Mouse (Mus musculus) inflammation-experienced regulatory T-cells, adult 6 months (primary cell): ENCODE results near the gene Depdc1b. TPM values are rescaled to one million over a fixed set of nuclear protein-coding genes. Genes with fewer than 3 reads are reported as not detected.
A peak's percentile ranks its signal among the peaks of the same experiment; 100 is the strongest.

Experiments used
- ATAC-seq: one replicate; pipeline ENCODE4 v1.8.0; 2017
- polyA plus RNA-seq, 3 experiments: library from polyadenylated mRNA; unstranded; fragments of 100-300 nt; shearing (Covaris generic); gene quantifications; one replicate each; pipeline ENCODE4 v1.2.1; 2017

The Depdc1b gene
- polyA plus RNA-seq, 3 experiments from 2014 or later: 0.30 to 12.3 (median 0.53) TPM

DNA sequence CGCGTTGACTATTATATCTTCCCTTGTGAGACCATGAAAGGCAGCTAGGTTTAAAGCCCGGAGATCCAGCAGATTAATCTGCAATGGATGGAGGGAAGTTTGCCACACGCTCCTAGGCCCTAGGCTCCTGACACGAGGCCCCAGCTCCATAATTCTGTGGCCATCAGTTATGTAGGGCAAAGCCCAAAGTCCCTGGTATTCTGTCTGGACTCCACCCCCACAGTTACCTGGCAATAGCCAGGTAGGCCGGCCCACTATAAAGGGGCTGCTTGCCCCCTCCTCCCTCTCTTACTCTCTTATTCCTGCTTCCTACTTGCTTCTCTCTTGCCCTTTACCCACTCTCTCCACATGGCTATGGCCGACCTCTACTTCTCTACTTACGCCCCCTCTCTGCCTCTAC lies 2.9 kb downstream of the Depdc1b start:
- ATAC-seq: no peak

DNA sequence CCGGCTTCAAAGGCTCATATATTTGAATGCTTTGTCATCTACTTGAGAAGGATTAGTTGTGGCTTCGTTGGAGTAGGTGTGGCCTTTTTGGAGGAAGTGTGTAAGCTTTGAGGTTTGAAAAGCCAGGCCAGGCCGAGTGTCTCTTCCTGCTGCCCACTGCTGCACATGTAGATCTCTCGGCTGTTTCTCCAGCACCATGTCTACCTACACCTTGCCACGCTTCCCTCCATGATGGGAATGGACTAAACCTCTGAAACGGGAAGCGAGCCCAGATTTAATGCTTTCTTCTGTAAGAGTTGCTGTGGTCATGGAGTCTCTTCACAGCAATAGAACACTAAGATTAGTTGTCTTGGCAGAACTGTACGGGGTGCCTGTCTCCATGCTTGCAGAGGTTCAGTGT lies 4.1 kb downstream of the Depdc1b start:
- ATAC-seq: no peak

DNA sequence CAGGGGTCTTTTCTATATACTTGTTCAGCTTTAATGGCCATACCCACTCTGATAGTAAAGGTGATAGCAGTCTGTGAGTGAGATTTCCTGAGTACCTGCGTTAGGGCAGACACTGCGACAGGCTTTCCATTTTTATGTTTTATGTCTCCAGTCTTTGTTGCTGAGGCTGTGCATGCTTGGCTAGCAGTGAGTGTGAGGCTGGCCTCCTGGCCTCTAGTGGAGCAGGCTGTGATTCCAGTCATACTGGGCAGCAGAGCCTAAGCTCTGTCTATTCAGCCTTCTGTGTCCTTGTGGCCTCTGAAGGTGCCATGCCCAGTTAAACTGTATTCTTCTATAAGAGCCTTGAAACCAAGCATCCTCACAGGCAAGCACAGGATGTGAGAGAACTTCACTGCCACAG lies 6.3 kb downstream of the Depdc1b start:
- ATAC-seq: no peak

DNA sequence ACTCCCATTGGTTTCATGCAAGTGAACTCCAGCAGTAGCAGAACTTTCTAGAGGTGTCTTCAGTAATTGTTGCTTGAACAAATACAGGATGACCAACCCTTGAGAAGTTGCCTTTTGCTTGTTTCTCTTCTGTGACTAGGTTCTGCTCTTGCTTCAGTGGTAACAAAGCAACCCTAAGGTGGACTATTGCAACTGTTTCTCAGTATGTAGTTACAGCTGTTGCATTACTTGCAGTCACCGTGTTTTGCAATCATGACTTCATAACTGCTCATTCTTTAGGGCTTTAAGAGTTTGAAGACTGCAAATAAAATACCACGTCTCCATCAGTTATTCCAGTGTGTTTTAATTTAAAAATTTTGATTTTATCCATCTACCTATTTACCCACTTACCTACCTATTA lies 7.2 kb downstream of the Depdc1b start:
- no peak for ATAC-seq

DNA sequence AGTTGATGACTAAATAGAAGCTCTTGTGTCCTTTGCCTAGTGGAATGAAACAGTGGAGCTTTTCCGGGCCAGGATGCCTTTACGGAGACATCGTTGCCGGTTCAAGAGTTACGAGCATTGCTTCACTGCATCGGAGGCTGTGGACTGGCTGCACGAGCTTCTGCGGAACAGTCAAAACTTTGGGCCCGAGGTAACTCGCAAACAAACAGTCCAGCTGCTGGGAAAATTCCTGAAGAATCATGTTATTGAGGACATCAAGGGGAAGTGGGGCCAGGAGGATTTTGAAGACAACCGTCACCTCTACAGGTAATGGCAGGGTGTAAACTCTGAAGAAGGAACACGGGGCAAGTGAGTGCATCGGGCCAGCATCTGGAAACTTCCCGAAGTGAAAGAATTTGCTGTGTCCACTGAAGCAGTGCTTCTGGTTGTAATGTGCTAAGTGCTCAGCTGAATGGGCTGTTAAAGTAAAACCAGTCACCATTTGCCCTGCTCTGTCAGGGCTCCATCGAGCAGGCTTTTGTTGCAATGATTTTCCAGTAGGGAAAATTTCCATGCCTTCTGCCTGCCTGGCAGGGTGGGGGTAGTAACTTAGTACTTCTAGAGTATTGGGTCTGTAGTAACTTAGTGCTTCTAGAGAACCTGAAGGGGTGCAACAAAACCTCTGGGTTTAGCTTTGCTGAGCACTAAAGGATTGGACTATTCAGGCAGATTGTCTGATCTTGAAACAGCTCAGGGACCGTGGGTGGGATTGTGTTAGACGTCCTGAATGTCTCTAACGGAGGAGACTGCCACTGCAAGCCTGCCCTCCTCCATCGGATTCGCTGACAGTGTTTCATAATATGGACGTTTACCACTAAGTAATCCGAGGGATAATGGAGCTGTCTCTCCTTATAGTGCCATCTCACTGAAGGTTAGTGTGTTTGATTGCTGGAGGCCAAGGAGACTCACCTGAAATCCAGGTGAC lies 8.0 kb downstream of the Depdc1b start:
- ATAC-seq: no peak

DNA sequence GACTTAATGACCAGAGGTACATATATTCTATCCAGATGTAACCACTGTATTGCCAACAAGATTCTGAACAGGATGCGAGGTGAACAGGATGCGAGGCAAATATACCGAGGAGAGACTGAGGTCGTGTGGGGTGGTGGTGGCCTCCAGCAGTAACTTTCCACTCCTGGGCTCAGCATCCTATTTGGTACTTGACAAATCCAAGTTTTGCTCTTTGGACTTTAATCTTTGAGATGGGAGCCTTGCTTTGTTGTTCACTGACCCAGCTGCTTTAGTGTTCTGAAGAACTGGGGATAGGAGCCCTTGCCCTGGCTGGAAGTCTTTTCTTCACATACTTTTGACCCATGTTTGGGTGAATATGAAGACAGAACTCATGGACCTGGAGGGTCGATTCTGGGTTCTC lies 9.7 kb downstream of the Depdc1b start:
- no peak for ATAC-seq

DNA sequence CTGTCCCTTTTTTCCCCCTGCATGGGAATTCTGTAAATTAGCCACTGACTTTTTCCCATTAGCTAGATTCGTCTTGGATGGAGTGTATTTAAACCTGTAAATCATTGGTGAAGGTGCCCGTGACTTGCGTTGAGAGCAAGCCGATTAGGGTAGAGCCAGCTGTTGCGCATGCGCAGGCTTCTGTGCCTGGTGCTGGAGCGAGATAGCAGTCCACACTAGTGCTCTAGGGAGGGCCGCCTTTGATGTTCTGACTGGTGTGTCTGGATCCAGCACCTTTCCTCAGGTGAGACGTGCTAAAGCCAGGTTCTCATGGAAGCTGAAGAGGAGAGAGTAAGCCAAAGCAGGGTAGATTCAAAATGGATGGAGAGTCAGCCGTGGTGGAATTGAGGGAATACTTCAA lies 10.2 kb downstream of the Depdc1b start:
- no peak for ATAC-seq

DNA sequence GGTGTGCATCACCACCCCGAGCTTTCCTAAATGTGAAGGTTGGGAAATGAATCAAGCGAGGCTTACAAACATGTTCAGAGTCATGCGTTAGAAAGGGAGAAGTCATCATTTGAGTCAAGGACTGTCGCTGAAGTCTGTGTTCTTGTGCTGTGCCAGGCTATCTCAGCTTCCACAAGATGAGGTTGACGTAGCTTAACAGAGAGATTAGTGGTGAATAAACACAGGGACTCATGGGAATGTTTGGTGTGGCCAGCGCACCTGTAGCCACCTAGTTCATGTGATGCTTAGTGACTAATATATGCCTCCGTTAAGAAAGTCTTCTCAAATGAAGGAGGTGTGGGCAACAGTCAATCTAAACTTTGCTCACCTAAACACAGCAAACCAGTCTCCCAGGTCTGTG lies 10.9 kb downstream of the Depdc1b start:
- no peak for ATAC-seq

DNA sequence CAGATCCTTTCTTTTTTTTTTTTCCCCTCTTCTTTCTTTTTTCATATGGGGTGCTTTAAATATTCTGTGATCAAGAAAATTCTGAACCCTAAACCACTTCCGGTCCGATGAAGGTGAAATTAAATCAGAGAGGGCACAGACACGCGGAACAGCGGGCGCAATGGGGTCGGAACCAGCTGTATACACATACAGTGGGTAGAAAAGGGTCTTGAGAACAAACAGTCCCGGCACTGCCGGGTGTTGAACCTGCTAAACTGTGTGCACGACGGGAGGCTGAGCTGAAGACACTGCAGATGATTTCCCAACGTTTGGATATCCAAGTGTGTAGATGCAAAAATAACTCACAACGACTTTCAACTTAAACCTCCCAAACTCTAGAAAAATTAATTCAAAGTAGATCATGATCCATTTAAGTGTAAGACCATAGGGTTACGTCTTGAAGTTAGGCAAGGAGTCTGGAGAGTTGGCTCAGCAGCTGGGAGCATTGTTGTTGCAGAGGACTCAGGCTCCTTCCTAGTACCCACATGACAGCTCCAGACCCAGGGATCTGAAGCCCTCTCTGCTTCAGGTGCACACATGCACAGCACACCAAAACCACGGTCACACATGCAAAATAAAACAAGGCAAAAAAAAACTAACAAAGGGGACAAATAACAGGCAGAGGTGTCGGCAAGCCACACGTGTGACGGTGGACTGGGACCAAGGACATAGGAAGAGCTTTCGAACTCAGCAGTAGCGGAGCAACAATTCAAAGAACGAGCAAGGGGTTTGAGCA lies 12.5 kb downstream of the Depdc1b start:
- ATAC-seq: no peak

DNA sequence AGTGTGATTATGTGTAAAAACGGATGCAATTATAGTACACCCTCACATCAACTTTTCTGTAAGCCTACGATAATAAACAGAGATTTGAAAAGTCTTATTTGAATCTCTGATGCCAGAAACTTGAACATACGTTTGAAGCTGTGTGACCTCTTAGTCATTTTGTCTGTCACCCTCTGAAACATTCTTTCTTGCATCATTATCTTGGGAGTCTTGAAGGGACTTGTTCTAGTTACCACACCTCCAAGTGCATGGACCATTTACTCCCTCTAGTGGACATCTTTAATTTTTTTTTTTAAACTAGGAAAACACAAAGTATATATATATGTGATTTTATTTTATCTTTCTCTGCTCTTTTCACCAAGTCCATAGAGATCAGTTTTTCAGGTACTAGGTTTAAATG lies 13.6 kb downstream of the Depdc1b start:
- peak; percentile 88 for ATAC-seq

DNA sequence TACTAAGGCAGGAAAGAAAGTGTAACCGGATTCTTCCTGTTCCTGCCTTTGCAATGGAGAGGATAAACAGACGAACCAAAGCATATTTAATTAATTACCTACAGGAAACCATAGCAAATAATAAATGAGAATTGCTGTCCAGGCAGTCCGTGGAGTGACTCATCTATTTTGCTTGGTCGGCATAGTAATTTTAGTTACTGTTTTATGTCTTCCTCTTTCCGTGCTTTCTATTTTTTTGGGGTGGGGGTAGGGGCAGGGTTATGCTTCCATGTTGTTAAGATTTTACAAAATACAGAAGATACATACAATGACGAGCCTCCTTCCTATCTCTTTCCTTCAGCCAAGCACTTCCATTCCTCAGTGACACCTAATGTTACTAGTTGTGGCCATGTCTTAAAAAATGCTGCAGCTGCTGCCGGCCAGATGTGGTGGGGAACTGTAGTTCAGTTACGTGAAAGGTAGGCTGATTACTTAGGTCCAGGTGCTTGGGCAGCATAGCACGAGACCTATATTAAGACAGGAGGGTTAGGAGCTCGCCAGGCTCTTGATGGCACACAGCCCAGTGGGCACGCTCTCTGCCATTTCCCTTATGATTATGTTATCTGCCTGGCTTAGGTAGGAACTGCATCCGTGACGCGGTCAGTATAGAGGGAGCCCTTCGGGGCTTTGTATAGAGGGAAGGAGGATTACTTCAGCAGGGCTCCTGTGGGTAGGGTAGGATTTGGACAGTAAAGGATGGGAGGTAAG lies 19.3 kb downstream of the Depdc1b start:
- no peak for ATAC-seq

DNA sequence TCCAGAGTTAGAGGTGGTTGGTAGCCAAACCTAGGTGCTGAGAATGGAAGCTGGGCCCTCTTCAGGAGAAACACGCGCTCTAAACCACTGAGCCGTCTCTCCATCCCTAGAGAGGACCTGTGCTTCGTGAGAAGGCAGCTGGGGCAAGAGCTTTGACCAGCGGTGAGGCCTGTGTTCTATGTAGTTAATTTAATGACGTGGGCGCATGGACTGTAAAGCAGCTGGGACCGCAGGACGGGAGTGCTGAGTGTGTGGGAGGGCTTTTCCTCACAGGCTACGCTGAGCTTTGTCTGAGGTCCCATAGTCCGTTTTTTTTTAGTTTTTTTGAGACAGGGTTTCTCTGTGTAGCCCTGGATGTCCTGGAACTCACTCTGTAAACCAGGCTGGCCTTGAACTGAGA lies 20.1 kb downstream of the Depdc1b start:
- ATAC-seq: no peak

DNA sequence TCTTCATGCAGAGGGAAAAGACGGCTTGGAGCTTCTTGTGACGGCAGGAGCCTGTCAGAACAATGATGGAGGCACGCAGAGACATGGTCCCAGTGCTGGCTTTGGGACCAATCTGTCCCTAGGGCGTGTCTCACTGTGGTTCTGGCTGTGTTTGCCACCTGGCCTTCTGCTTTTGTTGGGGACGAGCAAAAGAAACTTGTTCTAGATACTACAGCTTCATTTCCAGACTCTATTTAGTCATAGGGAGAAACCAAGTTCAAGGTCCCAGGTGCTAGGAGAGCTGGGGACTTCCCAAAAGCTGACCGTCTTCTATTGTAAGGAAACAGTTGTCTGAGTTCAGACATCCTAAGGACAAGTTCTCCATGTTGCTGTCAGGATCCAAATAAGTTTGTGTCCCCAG lies 21.2 kb downstream of the Depdc1b start:
- ATAC-seq: no peak

DNA sequence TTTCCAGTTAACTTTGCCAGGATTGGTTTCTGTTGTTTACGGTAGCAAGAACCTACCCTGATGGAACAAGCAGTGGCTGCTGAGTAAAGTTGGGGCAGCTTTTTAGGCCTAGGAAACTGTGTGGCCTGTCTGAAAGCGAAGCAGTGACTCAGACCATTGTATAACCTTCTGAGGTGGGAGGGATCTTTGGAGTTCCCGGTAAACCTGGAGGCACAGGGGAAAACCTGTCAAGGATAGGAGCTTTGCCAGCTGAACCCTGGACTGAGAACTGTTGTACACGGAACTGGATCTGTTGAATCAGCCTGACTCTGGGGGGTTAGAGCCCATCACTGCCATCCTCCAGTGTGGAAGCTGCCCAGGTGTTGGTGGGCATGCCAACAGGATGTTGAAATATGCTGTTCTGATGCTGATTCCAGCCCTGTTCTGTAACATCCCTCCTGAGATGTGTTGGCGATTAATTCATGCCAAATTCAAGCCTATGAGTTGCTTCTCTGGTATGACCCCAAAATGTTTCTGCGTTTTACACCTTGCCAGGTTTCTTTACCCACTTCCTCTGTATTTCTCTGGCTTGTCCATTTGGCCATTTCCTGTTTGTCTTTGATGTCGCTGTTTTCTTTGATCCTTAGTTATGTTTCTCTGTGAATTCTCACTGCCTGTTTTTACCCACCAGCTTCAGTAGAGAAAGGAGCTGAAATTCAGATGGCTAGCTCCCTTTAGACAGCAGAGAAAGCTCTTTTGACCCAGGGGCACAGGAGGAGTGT lies 22.1 kb downstream of the Depdc1b start:
- ATAC-seq: peak; percentile 64

DNA sequence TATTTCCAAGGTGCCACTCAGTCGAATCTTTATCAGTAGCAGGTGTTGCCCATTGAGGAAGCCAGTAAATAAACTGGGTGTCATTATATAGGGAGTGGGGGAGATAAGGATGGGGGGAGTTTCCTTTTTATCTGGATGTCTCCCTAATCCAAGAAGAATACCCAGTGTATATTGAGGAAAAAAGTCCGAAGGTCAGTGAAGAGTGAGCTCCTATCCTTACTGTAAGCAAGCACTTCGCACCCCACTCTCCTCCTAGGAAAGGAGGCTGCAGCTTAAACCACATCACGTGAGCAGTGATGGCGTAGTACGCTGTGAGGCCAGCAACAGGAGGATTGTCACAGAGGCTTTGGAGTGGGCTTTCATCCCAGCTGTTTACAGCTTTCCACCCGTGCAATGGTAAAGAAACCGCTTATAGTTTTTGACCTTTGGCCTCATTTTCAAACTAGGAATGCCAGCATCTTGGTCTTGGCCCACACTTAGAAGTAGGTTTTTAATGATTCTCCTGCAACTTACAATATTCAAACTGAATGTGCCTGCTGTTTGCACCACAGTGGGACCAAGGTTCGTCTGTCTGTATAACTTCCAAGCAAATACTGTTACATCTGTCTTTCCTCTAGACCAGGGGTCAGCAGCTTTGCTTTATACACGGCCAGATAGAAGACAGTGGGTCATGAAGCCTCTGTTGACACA lies 23.9 kb downstream of the Depdc1b start:
- no peak for ATAC-seq

DNA sequence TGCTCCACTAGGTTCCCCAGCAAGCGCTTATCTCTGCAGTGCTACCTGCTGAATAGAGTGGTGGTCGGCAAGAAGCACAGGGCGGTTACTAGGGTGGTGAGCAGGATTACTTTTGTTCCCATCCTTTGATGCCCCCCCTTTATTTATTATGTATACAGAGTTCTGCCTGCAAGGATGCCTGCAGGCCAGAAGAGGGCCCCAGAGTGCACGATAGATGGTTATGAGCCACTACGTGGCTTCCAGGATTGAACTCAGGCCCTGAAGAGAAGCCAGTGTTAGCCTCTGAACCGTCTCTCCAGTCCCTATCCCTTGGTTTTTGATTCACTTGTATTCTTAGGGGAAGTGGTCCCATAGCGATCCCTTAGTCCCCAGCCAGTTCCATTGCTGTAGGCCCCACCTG lies 25.5 kb downstream of the Depdc1b start:
- ATAC-seq: no peak

DNA sequence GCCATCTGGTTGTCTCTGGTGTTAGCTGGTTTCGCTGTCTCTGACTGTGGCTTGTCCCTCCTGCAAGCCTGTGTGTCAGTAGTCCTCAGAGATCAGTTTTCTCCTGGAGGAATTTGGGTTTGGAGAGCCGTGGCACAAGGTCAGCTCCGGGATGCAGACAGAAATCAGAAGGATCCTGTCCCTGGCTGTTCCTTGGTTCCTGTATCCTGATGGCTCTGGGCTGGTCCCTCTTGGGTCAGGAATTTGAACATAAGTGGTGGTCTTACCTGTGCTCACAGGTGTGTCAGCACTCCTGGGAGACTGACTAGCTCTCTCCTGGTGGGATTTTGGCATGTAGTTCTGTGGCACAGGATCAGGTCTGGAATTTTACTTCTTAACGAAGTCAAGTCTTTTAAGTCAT lies 29.6 kb downstream of the Depdc1b start:
- no peak for ATAC-seq

DNA sequence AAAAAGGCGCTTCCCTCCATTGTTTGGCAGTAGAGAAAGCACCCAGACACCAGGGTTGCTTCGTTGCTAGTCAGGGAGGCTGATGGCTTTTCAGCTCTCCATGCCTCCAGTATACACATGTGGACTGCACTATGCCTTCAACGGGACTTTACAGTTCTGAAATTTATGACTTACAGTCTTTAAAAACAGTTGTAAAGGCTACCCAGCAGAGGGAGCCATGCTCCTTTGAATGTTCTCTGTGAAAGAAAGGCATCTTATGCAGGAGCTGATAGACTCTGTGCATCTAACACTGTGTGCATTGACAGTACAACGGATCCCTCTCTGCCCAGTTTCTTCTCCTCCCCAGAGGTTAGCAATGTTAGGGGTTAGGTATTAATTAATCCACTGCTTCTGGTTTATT lies 30.9 kb downstream of the Depdc1b start:
- no peak for ATAC-seq

DNA sequence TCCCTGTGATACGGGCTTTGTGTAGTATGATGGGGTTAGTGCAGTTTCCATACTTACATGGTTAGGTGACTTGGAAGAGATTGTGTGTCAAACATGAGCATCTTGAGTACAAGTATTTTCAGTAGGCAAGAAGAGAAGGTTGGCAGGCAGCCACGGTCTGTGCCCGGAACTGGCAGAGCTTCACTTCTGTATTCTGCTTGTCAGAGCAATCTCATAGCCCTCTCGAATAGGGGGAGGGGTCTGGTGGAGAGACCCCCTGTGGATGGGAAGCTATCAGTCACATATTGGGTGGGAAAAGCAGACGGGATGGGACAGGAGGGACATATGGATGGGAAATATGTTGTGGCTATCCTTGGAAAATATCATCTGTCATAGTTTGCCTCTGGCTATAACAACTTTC lies 33.5 kb downstream of the Depdc1b start:
- ATAC-seq: no peak

DNA sequence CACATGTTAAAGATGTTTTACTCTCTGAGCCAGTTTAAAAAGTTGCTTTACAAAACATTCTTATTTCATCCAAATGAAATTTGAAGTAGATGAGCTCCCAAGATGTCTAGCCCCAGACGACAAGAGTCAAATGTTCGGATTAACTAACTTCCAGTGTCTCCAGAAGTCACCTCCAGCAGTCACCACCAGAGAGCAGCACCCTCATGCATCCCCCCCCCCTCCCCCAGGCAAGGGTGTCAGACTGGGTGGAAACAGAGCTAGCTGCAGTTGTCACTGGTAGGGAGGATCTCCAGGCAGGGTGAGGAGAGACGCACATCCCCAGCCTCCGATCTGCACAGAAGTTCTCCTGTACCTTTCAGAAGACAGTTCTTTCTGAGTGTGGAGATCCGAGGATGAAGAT lies 37.6 kb downstream of the Depdc1b start:
- no peak for ATAC-seq

DNA sequence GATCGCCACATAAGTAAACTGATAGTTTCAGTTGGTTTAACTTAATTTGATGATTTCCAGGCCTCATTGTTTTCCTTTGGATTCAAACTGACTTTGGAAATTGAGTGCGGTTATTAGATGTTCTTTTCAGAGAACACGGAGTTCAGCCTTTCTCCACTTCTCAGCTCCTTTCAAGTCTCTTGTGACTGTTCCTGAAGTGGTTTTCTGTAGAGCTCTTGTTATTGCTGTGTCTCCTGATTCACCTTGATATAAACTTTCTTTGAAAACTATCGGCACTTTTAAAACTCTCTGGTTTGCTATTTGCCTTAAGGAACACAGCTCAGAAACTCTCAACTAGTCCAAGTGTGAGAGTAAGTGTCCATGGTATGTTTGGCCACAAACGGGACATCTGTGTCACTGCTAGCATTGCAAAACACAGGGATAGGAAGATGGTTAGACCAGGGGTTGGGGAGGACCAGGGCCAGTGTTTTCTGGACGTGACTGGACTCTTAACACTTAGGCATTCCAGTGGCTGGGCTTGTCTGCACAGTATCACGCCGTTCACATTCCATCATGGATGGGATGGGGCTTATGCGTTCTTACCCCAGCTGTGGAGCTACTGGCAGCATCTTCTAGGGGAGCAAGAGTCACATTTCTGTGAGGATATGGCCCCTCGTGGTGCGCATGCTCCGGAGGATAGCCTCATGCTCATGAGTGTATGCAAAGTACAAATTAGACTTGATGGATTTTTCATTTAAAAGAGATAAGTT lies 38.8 kb downstream of the Depdc1b start:
- ATAC-seq: no peak
